Mouse (Mus musculus) C2C12 (cell line): ENCODE data around the gene Gm17577. TPM values are rescaled to one million over a fixed set of nuclear protein-coding genes. Genes with fewer than 3 reads are reported as not detected.
"Not testable (repeated sequence)": the region's sequence is repeated elsewhere in the genome, so short reads cannot be mapped to it uniquely, and the experiment has no call there.

Experiments used
- H3K27me3 ChIP-seq: one replicate; pipeline ENCODE4 v1.6.1; 2011; ENCODE audit not compliant: control insufficient read depth, insufficient read depth, insufficient read length
- H3K36me3 ChIP-seq: one replicate; pipeline ENCODE4 v1.6.1; 2011; ENCODE audit not compliant: control insufficient read depth, insufficient read depth
- H3K4me3 ChIP-seq: one replicate; pipeline ENCODE4 v1.5.1; 2011; ENCODE audit warnings: mild to moderate bottlenecking, control low read depth; ENCODE audit not compliant: poor library complexity, insufficient read depth, severe bottlenecking
- H3K79me2 ChIP-seq: one replicate; pipeline ENCODE4 v1.6.1; 2011; ENCODE audit not compliant: control insufficient read depth, insufficient read depth
- H3K79me3 ChIP-seq: one replicate; pipeline ENCODE4 v1.6.1; 2011; ENCODE audit warnings: low read depth, control low read depth
- H3ac ChIP-seq: one replicate; pipeline ENCODE3; 2011; ENCODE audit warnings: low read depth; ENCODE audit not compliant: control insufficient read depth, insufficient read length
- long read RNA-seq, 2 experiments: library from polyadenylated mRNA; unstranded; transcript quantifications; one replicate each; pipeline ENCODE4 v2.0.0; 2019 to 2020
- polyA plus RNA-seq: library from polyadenylated mRNA; unstranded; fragments of >200 nt; fragmentation: generic; extraction: Trizol; gene quantifications from one replicate; pipeline ENCODE4 v1.2.1, GENCODE M21; 2012; ENCODE audit warnings: missing spikeins

Gene Gm17577
- not detected for polyA plus RNA-seq
- long read RNA-seq, experiment 1, result 0 reads
- long read RNA-seq, experiment 2, result 0 reads

GRCm38 (mm10) chrX:123246807-123247206 is at the start of gene Gm17577:
Gene Gm17577 (minus strand): TSS chrX:123246907.
- H3K4me3 ChIP-seq, H3K79me3 ChIP-seq, H3K27me3 ChIP-seq, H3K36me3 ChIP-seq, H3K79me2 ChIP-seq, H3ac ChIP-seq: not testable (repeated sequence)

GRCm38 (mm10) chrX:123222381-123222780 is 24.3 kb downstream of the Gm17577 start, which contains the start of gene Srsx:
Gene Srsx (minus strand): TSS chrX:123222481.
- not testable (repeated sequence) for H3K4me3 ChIP-seq, H3K36me3 ChIP-seq, H3ac ChIP-seq, H3K27me3 ChIP-seq, H3K79me3 ChIP-seq, H3K79me2 ChIP-seq

Other genes with a start within 250 kb of the Gm17577 start
- not detected for gene Gm17521, start 217.2 kb downstream of the Gm17577 start, polyA plus RNA-seq
- gene Cldn34c1, start 143.4 kb downstream of the Gm17577 start, polyA plus RNA-seq, result 0.12 TPM
- gene Srsx, start 24.4 kb downstream of the Gm17577 start, polyA plus RNA-seq, result not detected